Mouse (Mus musculus): ENCODE data around the gene Tbc1d5. TPM values are rescaled to one million over a fixed set of nuclear protein-coding genes. Genes with fewer than 3 reads are reported as not detected.
A peak's percentile ranks its signal among the peaks of the same experiment; 100 is the strongest.

Tbc1d5 gene
- polyA plus RNA-seq, 2 experiments, result 10.5 to 10.8 TPM

GRCm38 (mm10) chr17:50915216-50915615, 263.9 kb downstream of the Tbc1d5 start:
- no peak for TF ChIP-seq POLR2A (IDR thresholded peaks at IDR 0.05; ENCODE audit: borderline replicate concordance, extremely low read depth, insufficient read depth, insufficient read length)
- H3K4me3 ChIP-seq (replicated peaks; ENCODE audit: low read length), result no peak overlapping the region

DNA sequence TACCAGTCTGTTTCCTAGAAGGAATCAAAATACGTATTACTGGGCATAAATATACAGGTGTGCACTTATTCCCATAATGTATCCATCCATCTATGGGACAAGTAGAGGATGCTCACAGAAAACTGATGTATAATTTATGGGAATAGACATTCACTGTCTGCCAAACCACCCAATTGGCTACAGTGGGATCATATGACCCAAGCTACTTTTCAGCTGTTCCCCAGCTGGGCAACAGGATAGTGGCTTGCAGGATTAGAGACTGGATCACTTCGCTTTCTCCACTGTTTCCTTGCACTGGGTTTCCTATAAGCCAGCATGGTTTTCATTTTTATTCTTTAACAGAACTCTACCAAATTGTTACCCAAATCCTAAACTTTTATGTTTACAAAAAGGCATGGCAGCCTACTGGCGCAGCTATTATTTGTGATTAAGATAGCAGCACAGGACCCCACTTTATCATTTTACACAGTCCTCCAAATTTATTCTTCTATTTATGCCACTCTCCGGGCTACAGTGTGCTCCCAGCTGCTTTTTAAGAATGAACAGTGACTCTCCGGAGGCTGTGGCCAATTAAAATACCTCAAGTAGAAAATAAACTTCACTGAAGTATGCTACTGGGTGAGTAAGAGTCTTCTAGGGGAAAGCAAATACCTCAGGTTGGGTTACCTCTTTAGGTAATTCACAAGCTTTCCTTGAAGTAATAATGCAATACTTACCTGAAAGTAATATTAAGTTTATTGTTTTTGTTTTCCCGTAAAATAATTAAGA, 270.4 kb downstream of the Tbc1d5 start:
- ATAC-seq (ENCODE audit: low FRiP score, low read depth), result peak; percentile 77
- WGBS, result 53% methylated on average over 6 of the region's 6 CpGs

More at GRCm38 (mm10) chr17:50915216-50915615, 263.9 kb downstream of the Tbc1d5 start:
- WGBS, result 98% methylated on average over 2 of the region's 2 CpGs
- Histone ChIP-seq H3K27me3 (ENCODE audit: control insufficient read depth, insufficient read depth, low read length) (no peaks in the 10 kb centered on the region), H3K4me2 (replicated peaks; ENCODE audit: low read depth, low read length, severe bottlenecking) (no peak overlapping the region), H3K4me1 (ENCODE audit: control insufficient read depth, insufficient read depth, low read length) (no peaks in the 10 kb centered on the region), H3K36me3 (ENCODE audit: control insufficient read depth, insufficient read depth, low read length) (no peaks in the 10 kb centered on the region), H3K9ac (ENCODE audit: low read depth, low read length, severe bottlenecking) (no peak overlapping the region), H3K9me3 (ENCODE audit: control insufficient read depth, low read length) (no peaks in the 10 kb centered on the region), H3K27ac (replicated peaks; ENCODE audit: low read depth, low read length) (no peak overlapping the region)
- ATAC-seq (ENCODE audit: low FRiP score, low read depth) (no peak), DNase-seq (ENCODE audit: low spot score) (no peak)

GRCm38 (mm10) chr17:50908160-50908559, 271.0 kb downstream of the Tbc1d5 start:
- WGBS, result 47% methylated on average over 4 of the region's 4 CpGs
- no peaks in the 10 kb centered on the region for H3K4me1 ChIP-seq (ENCODE audit: control insufficient read depth, insufficient read depth, low read length)
- no peak overlapping the region for H3K9ac ChIP-seq (ENCODE audit: low read depth, low read length, severe bottlenecking)
- DNase-seq (ENCODE audit: low spot score) (no peak), ATAC-seq (ENCODE audit: low FRiP score, low read depth) (no peak)
- no peak for TF ChIP-seq POLR2A (IDR thresholded peaks at IDR 0.05; ENCODE audit: borderline replicate concordance, extremely low read depth, insufficient read depth, insufficient read length)
- H3K27me3 ChIP-seq (ENCODE audit: control insufficient read depth, insufficient read depth, low read length), result no peaks in the 10 kb centered on the region
- H3K36me3 ChIP-seq (ENCODE audit: control insufficient read depth, insufficient read depth, low read length), result no peaks in the 10 kb centered on the region
- no peak overlapping the region for H3K4me2 ChIP-seq (replicated peaks; ENCODE audit: low read depth, low read length, severe bottlenecking)
- H3K27ac ChIP-seq (replicated peaks; ENCODE audit: low read depth, low read length), result no peak overlapping the region
- H3K4me3 ChIP-seq (replicated peaks; ENCODE audit: low read length), result no peak overlapping the region
- H3K9me3 ChIP-seq (ENCODE audit: control insufficient read depth, low read length), result no peaks in the 10 kb centered on the region

More for the DNA sequence above, 270.4 kb downstream of the Tbc1d5 start:
- H3K27me3 ChIP-seq (ENCODE audit: control insufficient read depth, insufficient read depth, low read length), result no peaks in the 10 kb centered on the region
- no peaks in the 10 kb centered on the region for H3K4me1 ChIP-seq (ENCODE audit: control insufficient read depth, insufficient read depth, low read length)
- peak; percentile 36 for DNase-seq (ENCODE audit: low spot score)
- H3K9me3 ChIP-seq (ENCODE audit: control insufficient read depth, low read length), result no peaks in the 10 kb centered on the region
- H3K36me3 ChIP-seq (ENCODE audit: control insufficient read depth, insufficient read depth, low read length), result no peaks in the 10 kb centered on the region
- H3K27ac ChIP-seq (replicated peaks; ENCODE audit: low read depth, low read length), result no peak overlapping the region
- no peak overlapping the region for H3K4me2 ChIP-seq (replicated peaks; ENCODE audit: low read depth, low read length, severe bottlenecking)
- no peak for TF ChIP-seq POLR2A (IDR thresholded peaks at IDR 0.05; ENCODE audit: borderline replicate concordance, extremely low read depth, insufficient read depth, insufficient read length)
- H3K4me3 ChIP-seq (replicated peaks; ENCODE audit: low read length), result no peak overlapping the region
- no peak overlapping the region for H3K9ac ChIP-seq (ENCODE audit: low read depth, low read length, severe bottlenecking)

DNA sequence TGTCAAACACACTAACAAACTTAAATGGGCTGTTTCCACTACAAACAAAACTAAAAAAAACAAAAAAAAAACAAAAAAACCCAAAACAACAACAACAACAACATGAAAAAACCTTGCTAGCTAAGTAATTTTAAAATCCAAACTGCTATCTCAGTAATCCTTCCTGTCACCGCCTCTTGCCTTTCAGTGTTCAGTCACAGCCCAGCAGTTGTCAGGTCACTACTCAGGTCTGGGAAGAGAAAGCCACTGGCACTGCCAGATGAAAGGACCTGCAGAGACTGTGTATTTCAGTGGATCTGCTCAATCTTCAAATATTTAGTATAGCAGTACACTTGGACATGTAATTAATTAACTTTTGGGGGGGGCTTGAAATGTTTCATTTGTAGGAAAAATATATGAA, 272.5 kb downstream of the Tbc1d5 start:
- Histone ChIP-seq H3K9me3 (ENCODE audit: control insufficient read depth, low read length) (no peaks in the 10 kb centered on the region), H3K27ac (replicated peaks; ENCODE audit: low read depth, low read length) (no peak overlapping the region), H3K9ac (ENCODE audit: low read depth, low read length, severe bottlenecking) (no peak overlapping the region), H3K27me3 (ENCODE audit: control insufficient read depth, insufficient read depth, low read length) (no peaks in the 10 kb centered on the region), H3K4me1 (ENCODE audit: control insufficient read depth, insufficient read depth, low read length) (no peaks in the 10 kb centered on the region), H3K4me2 (replicated peaks; ENCODE audit: low read depth, low read length, severe bottlenecking) (no peak overlapping the region), H3K36me3 (ENCODE audit: control insufficient read depth, insufficient read depth, low read length) (no peaks in the 10 kb centered on the region), H3K4me3 (replicated peaks; ENCODE audit: low read length) (no peak overlapping the region)
- TF ChIP-seq POLR2A (IDR thresholded peaks at IDR 0.05; ENCODE audit: borderline replicate concordance, extremely low read depth, insufficient read depth, insufficient read length), result no peak
- 61% methylated on average over 1 of the region's 1 CpGs for WGBS
- DNase-seq (ENCODE audit: low spot score), result no peak
- ATAC-seq (ENCODE audit: low FRiP score, low read depth), result no peak

DNA sequence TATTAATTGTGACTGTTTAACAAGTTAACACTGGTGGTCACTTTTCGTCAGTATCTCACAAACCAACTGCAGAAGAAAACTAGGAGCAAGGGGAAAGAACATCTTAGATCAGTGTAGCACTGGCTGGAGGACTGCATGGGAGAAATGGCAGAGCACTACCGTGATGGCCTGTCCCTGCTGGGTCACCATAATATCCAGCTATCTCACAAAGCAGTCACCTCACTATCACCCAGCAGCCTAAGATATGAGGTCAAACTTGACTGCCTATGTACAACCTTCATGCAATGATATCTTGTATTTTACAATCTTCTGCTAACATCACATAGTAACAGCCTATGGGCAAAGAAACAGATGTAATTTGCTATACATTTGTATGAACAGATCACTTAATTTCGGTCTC, 274.7 kb downstream of the Tbc1d5 start:
- H3K4me3 ChIP-seq (replicated peaks; ENCODE audit: low read length), result no peak overlapping the region
- H3K27ac ChIP-seq (replicated peaks; ENCODE audit: low read depth, low read length), result no peak overlapping the region
- H3K27me3 ChIP-seq (ENCODE audit: control insufficient read depth, insufficient read depth, low read length), result no peaks in the 10 kb centered on the region
- 65% methylated on average over 3 of the region's 3 CpGs for WGBS
- H3K9me3 ChIP-seq (ENCODE audit: control insufficient read depth, low read length), result no peaks in the 10 kb centered on the region
- no peaks in the 10 kb centered on the region for H3K4me1 ChIP-seq (ENCODE audit: control insufficient read depth, insufficient read depth, low read length)
- H3K4me2 ChIP-seq (replicated peaks; ENCODE audit: low read depth, low read length, severe bottlenecking), result no peak overlapping the region
- DNase-seq (ENCODE audit: low spot score), result no peak
- no peak for TF ChIP-seq POLR2A (IDR thresholded peaks at IDR 0.05; ENCODE audit: borderline replicate concordance, extremely low read depth, insufficient read depth, insufficient read length)
- H3K36me3 ChIP-seq (ENCODE audit: control insufficient read depth, insufficient read depth, low read length), result no peaks in the 10 kb centered on the region
- no peak overlapping the region for H3K9ac ChIP-seq (ENCODE audit: low read depth, low read length, severe bottlenecking)
- no peak for ATAC-seq (ENCODE audit: low FRiP score, low read depth)

All from limb, embryonic 14.5 days (tissue).